Mouse (Mus musculus) brain, embryonic 14.5 days (tissue): ENCODE results near the gene Cnot2. TPM values are rescaled to one million over a fixed set of nuclear protein-coding genes. Genes with fewer than 3 reads are reported as not detected.

Experiments
- DNase-seq: peaks from one replicate; pipeline ENCODE4 v3.0.0-alpha.2; 2011; ENCODE audit warnings: low read depth
- CTCF ChIP-seq: fragments of 200-500 bp; IDR thresholded peaks from 2 replicates; pipeline ENCODE4 v1.5.1; 2012; ENCODE audit warnings: inconsistent platforms, mild to moderate bottlenecking, moderate library complexity, borderline replicate concordance; ENCODE audit not compliant: insufficient read depth, insufficient read length; ENCODE audit errors: extremely low read depth
- POLR2A ChIP-seq: fragments of 200-500 bp; IDR thresholded peaks from 2 replicates; pipeline ENCODE4 v1.6.1; 2012; ENCODE audit warnings: mild to moderate bottlenecking, inconsistent platforms, borderline replicate concordance; ENCODE audit not compliant: poor library complexity, insufficient read depth, insufficient read length, severe bottlenecking; ENCODE audit errors: extremely low read depth
- polyA plus RNA-seq: library from polyadenylated mRNA; depleted of rRNA; stranded (reverse); fragments of >200 nt; gene quantifications from 2 replicates; pipeline ENCODE4 v1.2.3, GENCODE M21; 2012

Cnot2 gene
- polyA plus RNA-seq, 1 experiment: 91.4 TPM

GRCm38 (mm10) chr10:116505303-116506014 lies 75.9 kb downstream of the Cnot2 start:
- DNase-seq: no peak
- TF ChIP-seq CTCF (no peak), POLR2A (no peak)

DNA sequence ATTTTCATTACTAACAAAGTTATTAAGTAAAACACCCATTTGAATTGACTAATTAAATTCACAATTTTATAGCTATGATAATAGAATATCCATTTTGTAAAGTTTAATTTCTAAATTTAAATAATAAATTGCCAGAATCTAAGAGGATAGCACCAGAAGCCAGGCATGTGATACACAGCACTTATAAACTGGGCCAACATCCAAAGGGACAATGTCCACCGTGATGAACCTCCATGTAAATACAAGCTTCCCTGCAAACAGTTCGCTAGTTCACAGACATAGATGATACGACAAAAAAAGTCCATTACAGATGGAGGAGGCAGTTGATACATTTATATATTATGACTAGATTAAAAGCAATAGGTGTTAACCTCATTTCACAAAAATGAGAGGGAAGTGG lies 88.5 kb downstream of the Cnot2 start:
- TF ChIP-seq CTCF (no peak), POLR2A (no peak)
- DNase-seq: no peak

DNA sequence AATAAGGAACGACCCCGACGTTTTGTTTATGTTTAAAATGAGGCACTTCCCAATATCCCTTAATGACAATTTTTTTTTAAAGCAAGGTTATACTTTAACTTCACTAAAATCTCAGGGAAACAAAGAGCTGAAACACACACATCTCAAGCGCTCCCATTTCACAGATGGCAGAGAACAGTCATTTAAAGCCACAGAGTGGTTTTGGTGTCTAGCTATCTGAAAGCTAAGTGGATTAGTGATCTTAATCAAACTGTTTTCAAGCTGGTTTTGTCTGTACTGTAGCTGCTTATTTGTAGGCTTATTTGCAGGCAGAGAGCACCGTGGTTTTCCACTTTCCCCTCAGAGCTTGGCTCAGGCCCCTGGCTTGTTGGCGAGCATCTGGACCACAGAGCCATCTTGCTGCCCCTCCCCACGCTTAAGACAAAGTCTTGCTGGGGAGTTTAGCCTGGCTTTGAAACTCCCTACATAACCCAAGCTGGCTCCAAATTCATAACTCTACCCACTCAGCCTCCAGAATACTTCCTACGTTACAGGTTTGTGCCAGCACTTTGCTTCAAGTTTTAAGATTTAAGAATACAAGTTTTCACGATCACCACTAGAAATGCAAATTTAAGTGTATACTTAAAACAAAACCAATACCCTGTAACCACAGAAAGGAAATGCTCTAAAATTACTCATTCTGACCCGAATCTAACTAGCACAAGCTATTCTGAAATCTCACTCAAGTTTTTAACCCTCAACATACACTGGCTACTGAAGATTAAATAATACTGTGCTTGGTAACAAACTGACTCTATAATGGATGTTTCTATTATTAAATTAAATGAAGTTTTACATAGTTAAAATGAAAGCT lies 94.2 kb downstream of the Cnot2 start:
- TF ChIP-seq CTCF (no peak), POLR2A (no peak)
- peak; percentile 27 for DNase-seq

DNA sequence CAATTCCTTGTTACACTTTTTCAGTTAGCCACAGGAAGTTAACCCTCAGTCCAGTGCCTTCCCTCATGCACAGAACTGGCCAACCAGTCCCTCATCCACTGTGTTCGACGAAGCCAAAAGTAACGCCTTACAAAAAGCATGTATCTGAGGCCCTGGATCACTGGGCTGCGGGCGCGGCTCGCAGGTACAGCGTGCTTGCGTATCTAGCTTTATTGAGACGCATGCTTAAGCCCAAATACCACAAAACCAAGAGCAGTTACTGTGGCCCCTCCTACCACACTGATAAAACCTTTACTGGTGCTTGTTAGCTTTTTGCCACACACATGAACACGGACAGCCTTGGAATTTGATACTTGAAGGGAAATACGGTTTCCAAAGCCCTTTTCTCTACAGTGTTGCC lies 99.4 kb downstream of the Cnot2 start:
- no peak for TF ChIP-seq POLR2A
- TF ChIP-seq CTCF: no peak
- DNase-seq: no peak

GRCm38 (mm10) chr10:116480988-116481387 lies 100.3 kb downstream of the Cnot2 start:
- no peak for TF ChIP-seq POLR2A
- TF ChIP-seq CTCF: peak; percentile 16; the same call in 1 of the 2 replicates

GRCm38 (mm10) chr10:116476559-116476958 lies 104.8 kb downstream of the Cnot2 start:
- no peak for TF ChIP-seq CTCF
- TF ChIP-seq POLR2A: no peak

More at GRCm38 (mm10) chr10:116480988-116481387, 100.3 kb downstream of the Cnot2 start:
- no peak for DNase-seq

DNA sequence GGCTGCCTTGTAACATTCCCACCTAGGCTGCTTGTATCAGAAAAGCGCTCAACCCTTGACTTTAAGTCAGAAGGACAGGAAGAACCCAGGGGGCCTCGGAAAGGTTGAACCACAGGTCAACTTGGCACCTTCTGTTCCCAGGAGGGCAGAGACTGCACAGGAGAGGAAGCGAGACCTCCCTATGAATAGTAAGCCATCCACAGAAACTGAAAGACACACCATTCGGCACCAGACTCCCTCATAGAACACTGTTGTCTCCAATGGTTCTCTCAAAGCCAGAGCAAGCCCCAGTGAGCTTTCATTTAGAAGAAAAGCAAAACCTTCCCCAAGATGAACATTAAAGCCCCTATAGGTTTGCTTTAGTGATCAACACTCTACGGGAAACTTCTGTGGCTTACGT lies 105.6 kb downstream of the Cnot2 start:
- TF ChIP-seq CTCF (no peak), POLR2A (no peak)
- no peak for DNase-seq

More at GRCm38 (mm10) chr10:116476559-116476958, 104.8 kb downstream of the Cnot2 start:
- no peak for DNase-seq

DNA sequence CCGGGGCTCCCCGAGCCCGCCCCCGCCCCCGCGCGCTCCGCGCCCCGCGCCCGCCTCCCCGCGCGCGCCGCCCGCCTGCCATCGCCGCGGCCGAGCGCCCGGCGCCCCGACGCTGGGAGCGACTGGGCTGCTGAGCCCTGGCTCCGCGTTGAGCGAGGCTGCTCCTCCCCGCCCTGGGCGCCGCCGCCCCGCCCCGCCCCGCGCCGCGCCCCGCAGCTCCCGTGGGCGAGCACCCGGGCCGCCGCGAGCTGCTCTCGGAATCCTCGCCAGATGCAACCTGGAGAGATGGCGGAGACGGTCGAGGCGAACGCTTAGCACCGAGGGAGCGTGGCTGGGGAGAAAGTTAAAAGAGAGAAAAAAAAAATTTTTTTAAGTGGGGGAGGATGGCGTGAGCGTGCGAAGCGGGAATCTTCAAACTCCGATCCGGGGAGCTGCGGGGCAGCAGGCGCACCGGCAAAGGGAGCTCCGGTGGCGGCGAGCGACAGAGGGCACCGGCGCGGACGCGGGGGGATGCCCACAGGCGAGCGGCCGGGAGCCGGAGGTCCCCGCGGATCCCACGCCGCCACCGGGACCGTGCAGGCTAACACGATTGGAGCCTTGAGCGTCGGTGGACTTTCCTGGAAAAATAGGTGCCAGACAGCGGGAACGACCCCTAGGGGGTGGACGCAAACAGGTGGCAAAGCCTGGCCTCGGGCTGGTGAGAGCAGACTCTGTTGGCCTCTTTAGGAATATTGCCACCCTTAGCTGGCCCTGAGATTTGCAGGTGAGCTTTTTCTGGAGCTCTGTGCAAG lies 107.4 kb downstream of the Cnot2 start, which contains the start of gene Kcnmb4:
Kcnmb4 (minus strand) TSS at position 120 of the 791 bp plus-strand sequence.
- peak; percentile 66 for DNase-seq
- TF ChIP-seq CTCF (peak; percentile 22; the same call in 1 of the 2 replicates), POLR2A (peak; percentile 64)

GRCm38 (mm10) chr10:116473071-116473758 lies 108.1 kb downstream of the Cnot2 start:
- no peak; the same call in 1 of the 2 replicates for TF ChIP-seq POLR2A
- no peak for TF ChIP-seq CTCF
- DNase-seq: peak; percentile 89

DNA sequence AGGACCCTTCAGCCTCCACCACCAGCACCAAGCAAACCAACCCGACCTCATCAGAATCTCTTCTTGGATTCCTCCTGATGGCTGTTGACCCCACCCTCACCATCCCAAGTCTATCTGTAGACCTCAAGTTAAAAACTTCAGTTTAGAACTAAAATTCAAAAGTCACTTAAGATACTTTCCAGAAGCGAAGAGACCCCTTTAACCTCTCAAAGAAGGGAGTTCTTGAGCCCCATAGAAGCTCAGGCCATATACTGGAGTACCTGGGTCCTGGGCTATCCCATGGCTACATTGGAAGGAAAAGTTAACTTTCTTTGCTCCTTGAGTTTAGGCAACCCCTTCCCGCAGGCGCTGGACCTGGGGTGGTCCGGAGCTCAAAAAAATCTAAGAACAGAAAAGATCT lies 108.7 kb downstream of the Cnot2 start:
- TF ChIP-seq CTCF: no peak
- DNase-seq: no peak
